17 mouse cellular contexts compared by ENCODE assay signal in genomic region chr1:128983411-128983810, GRCm38 (mm10).
DNase-seq lines count a peak whose midpoint lies in the region; ATAC-seq and TF ChIP-seq lines count a peak whose summit lies in the region.
"Had no signal": no experiment of that assay in that cellular context is flagged by ENCODE, and none has a peak within 500 bp of the region (broad histone marks: within the 10 kb centered on the region; RNA-seq: fewer than 3 reads in every experiment).

No protein-coding gene starts in this region.

- H3K4me1 ChIP-seq in hindbrain, postnatal 0 days (ENCODE audit: insufficient read depth, low read length): no peaks in the 10 kb centered on the region
- H3K4me1 ChIP-seq in hindbrain, embryonic 11.5 days (replicated peaks; ENCODE audit: control insufficient read depth, insufficient read depth, low read length): no peaks in the 10 kb centered on the region
- no peaks in the 10 kb centered on the region for H3K4me1 ChIP-seq in lung, embryonic 16.5 days (replicated peaks; ENCODE audit: control insufficient read depth, insufficient read depth, low read length)
- H3K4me1 ChIP-seq: heart, embryonic 15.5 days; hindbrain, embryonic 15.5 days had no signal

- H3K36me3 ChIP-seq in hindbrain, postnatal 0 days (ENCODE audit: insufficient read depth, low read length): no peaks in the 10 kb centered on the region
- no peaks in the 10 kb centered on the region for H3K36me3 ChIP-seq in hindbrain, embryonic 11.5 days (ENCODE audit: control insufficient read depth, insufficient read depth, low read length)
- H3K36me3 ChIP-seq in lung, embryonic 16.5 days (ENCODE audit: control insufficient read depth, insufficient read depth, low read length): no peaks in the 10 kb centered on the region
- H3K36me3 ChIP-seq: heart, embryonic 15.5 days; hindbrain, embryonic 15.5 days had no signal

- no peak overlapping the region for H3K27ac ChIP-seq in hindbrain, postnatal 0 days
- no peak overlapping the region for H3K27ac ChIP-seq in hindbrain, embryonic 11.5 days (ENCODE audit: low read depth, low read length)
- no peak overlapping the region for H3K27ac ChIP-seq in lung, embryonic 16.5 days (ENCODE audit: low read length)
- H3K27ac ChIP-seq: heart, adult 2 months; heart, embryonic 15.5 days; hindbrain, embryonic 15.5 days had no signal

- H3K4me2 ChIP-seq in hindbrain, postnatal 0 days (ENCODE audit: low read depth, low read length): no peak overlapping the region
- H3K4me2 ChIP-seq in hindbrain, embryonic 11.5 days (replicated peaks; ENCODE audit: low read depth, low read length): no peak overlapping the region
- no peak overlapping the region for H3K4me2 ChIP-seq in lung, embryonic 16.5 days (ENCODE audit: low read depth, low read length)
- H3K4me2 ChIP-seq: heart, embryonic 11.5 days; heart, embryonic 15.5 days; hindbrain, embryonic 15.5 days had no signal

- TF ChIP-seq CTCF in hindbrain, postnatal 0 days (IDR thresholded peaks at IDR 0.05; ENCODE audit: low read depth): no peak

- ATAC-seq in hindbrain, postnatal 0 days: no peak
- no peak for ATAC-seq in hindbrain, embryonic 11.5 days (ENCODE audit: low FRiP score)
- ATAC-seq in lung, embryonic 16.5 days (ENCODE audit: low read depth): 0 out of 2 replicates have a peak, but pooled peaks have one; percentile 38
- ATAC-seq: forebrain, embryonic 16.5 days had no signal

- no peak overlapping the region for H3K9ac ChIP-seq in hindbrain, postnatal 0 days (replicated peaks; ENCODE audit: low read length)
- no peak overlapping the region for H3K9ac ChIP-seq in hindbrain, embryonic 11.5 days (ENCODE audit: low read depth, low read length)
- no peak overlapping the region for H3K9ac ChIP-seq in lung, embryonic 16.5 days (ENCODE audit: low read length)
- H3K9ac ChIP-seq: heart, embryonic 15.5 days; hindbrain, embryonic 15.5 days had no signal

- H3K9me3 ChIP-seq in hindbrain, postnatal 0 days (ENCODE audit: low read length): no peaks in the 10 kb centered on the region
- H3K9me3 ChIP-seq in hindbrain, embryonic 11.5 days (ENCODE audit: control insufficient read depth, low read length): no peaks in the 10 kb centered on the region
- H3K9me3 ChIP-seq in lung, embryonic 16.5 days (ENCODE audit: control insufficient read depth, low read length): no peaks in the 10 kb centered on the region
- H3K9me3 ChIP-seq: heart, embryonic 15.5 days; hindbrain, embryonic 15.5 days had no signal

- DNase-seq in cerebellum, postnatal 14 days: peak; percentile 66 to 69
- no peak for DNase-seq in cerebellum, adult 9-10 months
- peak; percentile 51 for DNase-seq in hindbrain, postnatal 0 days (ENCODE audit: low spot score)
- no peak for DNase-seq in hindbrain, embryonic 11.5 days (ENCODE audit: low spot score)
- DNase-seq in lung, adult 18-20 months: no peak
- DNase-seq in ovary, postnatal 14 days (ENCODE audit: low spot score): peak; percentile 1
- DNase-seq in ovary, adult 18-20 months (ENCODE audit: low spot score): no peak
- DNase-seq: adrenal gland, postnatal 10 days; cerebellum, adult 11-12 months; gastrocnemius, postnatal 10 days; heart, adult 2 months; heart, postnatal 14 days had no signal

- no peaks in the 10 kb centered on the region for H3K27me3 ChIP-seq in hindbrain, postnatal 0 days (ENCODE audit: insufficient read depth, low read length)
- no peaks in the 10 kb centered on the region for H3K27me3 ChIP-seq in hindbrain, embryonic 11.5 days (ENCODE audit: control insufficient read depth, insufficient read depth, low read length)
- H3K27me3 ChIP-seq in lung, embryonic 16.5 days (ENCODE audit: control insufficient read depth, insufficient read depth, low read depth, low read length): no peaks in the 10 kb centered on the region
- H3K27me3 ChIP-seq: heart, embryonic 15.5 days; hindbrain, embryonic 15.5 days had no signal

- WGBS in hindbrain, postnatal 0 days: 41% methylated on average over 2 of the region's 2 CpGs
- 88% methylated on average over 2 of the region's 2 CpGs for WGBS in hindbrain, embryonic 11.5 days
- 61% methylated on average over 2 of the region's 2 CpGs for WGBS in lung, embryonic 16.5 days

- H3K4me3 ChIP-seq in hindbrain, postnatal 0 days (ENCODE audit: low read length): no peak overlapping the region
- H3K4me3 ChIP-seq in hindbrain, embryonic 11.5 days (ENCODE audit: low read depth, low read length): no peak overlapping the region
- H3K4me3 ChIP-seq in lung, embryonic 16.5 days (ENCODE audit: low read length): no peak overlapping the region
- H3K4me3 ChIP-seq: heart, adult 2 months; heart, embryonic 15.5 days; hindbrain, embryonic 15.5 days had no signal

Comparison
In these comparisons a context has a peak if more than half of its experiments do, and no peak if none do; other contexts are left out.
1. DNase-seq: peak in cerebellum, postnatal 14 days (2 of 2), hindbrain, postnatal 0 days (single experiment) and ovary, postnatal 14 days (single experiment); none in cerebellum, adult 9-10 months (single experiment), hindbrain, embryonic 11.5 days (single experiment), lung, adult 18-20 months (0 of 2) and ovary, adult 18-20 months (single experiment).